17 mouse cellular contexts compared by ENCODE assay signal in the genomic region with DNA sequence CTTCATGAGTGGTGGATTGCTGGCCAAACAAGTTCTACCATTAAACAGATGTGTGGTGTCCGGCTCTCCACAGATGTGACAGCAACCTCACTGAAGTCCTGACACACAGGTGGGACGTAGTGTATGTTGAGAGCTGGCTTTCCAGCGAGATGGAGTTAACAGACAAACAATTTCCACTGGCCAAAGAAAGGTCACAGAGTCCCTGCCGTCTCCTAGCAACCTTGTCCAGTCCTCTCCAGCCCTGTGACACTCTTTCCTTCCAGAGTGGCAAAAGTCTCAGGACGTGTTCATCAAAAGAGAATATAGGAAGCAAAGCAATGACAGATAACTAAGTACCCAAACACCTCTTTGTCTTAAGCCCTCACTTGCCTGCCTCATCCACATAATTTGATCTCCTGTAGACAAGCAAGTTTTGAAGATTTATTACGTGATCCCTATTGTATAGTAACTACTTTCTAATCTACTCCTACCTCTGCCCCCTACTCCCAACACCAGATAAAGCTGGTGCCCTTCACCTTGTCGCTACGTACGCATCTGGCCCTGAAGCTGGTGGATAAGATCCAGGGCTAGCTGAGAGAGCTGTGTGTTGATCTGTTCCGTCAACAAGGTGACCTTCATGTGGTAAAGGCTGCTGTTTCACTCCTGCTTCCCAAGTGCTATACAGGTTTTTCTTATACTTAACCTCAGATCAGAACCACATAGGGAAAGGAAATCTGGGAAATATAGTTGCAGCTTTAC. TPM values are rescaled to one million over a fixed set of nuclear protein-coding genes. Genes with fewer than 3 reads are reported as not detected.
DNase-seq lines count a peak whose midpoint lies in the region; ATAC-seq lines count a peak whose summit lies in the region.
"Had no signal": no experiment of that assay in that cellular context is flagged by ENCODE, and none has a peak within 500 bp of the region (broad histone marks: within the 10 kb centered on the region; RNA-seq: fewer than 3 reads in every experiment).

No protein-coding gene starts in this region.

- H3K9ac ChIP-seq in heart, embryonic 15.5 days = no peak overlapping the region
- H3K9ac ChIP-seq in forebrain, embryonic 16.5 days (replicated peaks; ENCODE audit: low read depth, low read length) = no peak overlapping the region
- H3K9ac ChIP-seq: forebrain, embryonic 15.5 days; lung, embryonic 15.5 days; neural tube, embryonic 12.5 days had no signal

- ATAC-seq in heart, embryonic 15.5 days (replicated peaks; ENCODE audit: insufficient number of reproducible peaks, insufficient read depth, low FRiP score, low read depth) = no peak
- no peak for ATAC-seq in forebrain, embryonic 16.5 days
- ATAC-seq: forebrain, embryonic 15.5 days; midbrain, embryonic 16.5 days had no signal

- H3K4me3 ChIP-seq in heart, embryonic 15.5 days = no peak overlapping the region
- H3K4me3 ChIP-seq in forebrain, embryonic 16.5 days (replicated peaks; ENCODE audit: low read length) = no peak overlapping the region
- H3K4me3 ChIP-seq: forebrain, embryonic 15.5 days; left cerebral cortex, adult 2 months; lung, embryonic 15.5 days; neural tube, embryonic 12.5 days had no signal

- peaks cover 20% of the 10 kb centered on the region for H3K4me1 ChIP-seq in heart, embryonic 15.5 days (replicated peaks)
- H3K4me1 ChIP-seq in forebrain, embryonic 16.5 days (replicated peaks; ENCODE audit: control insufficient read depth, insufficient read depth, low read length) = peaks cover 13% of the 10 kb centered on the region

- intact Hi-C loops in heart, postnatal 25 days (cut with DNase I) = no loop called here
- intact Hi-C loops in left cerebral cortex, postnatal 25 days (cut with DNase I) = no loop called here

- H3K27ac ChIP-seq in heart, embryonic 15.5 days = peak overlapping the region; percentile 79
- H3K27ac ChIP-seq in forebrain, embryonic 16.5 days (ENCODE audit: low read length) = no peak overlapping the region
- H3K27ac ChIP-seq: forebrain, embryonic 15.5 days; left cerebral cortex, adult 2 months; lung, embryonic 15.5 days; neural tube, embryonic 12.5 days had no signal

- H3K4me2 ChIP-seq in heart, embryonic 15.5 days = peak overlapping the region; percentile 7; the same call in 1 of the 2 replicates
- no peak overlapping the region for H3K4me2 ChIP-seq in forebrain, embryonic 16.5 days (ENCODE audit: low read length)
- H3K4me2 ChIP-seq: forebrain, embryonic 15.5 days; lung, embryonic 15.5 days; neural tube, embryonic 12.5 days had no signal

- H3K27me3 ChIP-seq in heart, embryonic 15.5 days = no peaks in the 10 kb centered on the region
- H3K27me3 ChIP-seq in forebrain, embryonic 16.5 days (replicated peaks; ENCODE audit: control insufficient read depth, insufficient read depth, low read length) = no peaks in the 10 kb centered on the region
- H3K27me3 ChIP-seq: forebrain, embryonic 15.5 days; lung, embryonic 15.5 days; neural tube, embryonic 12.5 days had no signal

- WGBS in heart, embryonic 15.5 days = 40% methylated on average over 10 of the region's 10 CpGs
- WGBS in forebrain, embryonic 16.5 days = 84% methylated on average over 10 of the region's 10 CpGs

- H3K9me3 ChIP-seq in heart, embryonic 15.5 days (replicated peaks) = no peaks in the 10 kb centered on the region
- H3K9me3 ChIP-seq in forebrain, embryonic 16.5 days (ENCODE audit: control insufficient read depth, low read length) = no peaks in the 10 kb centered on the region
- H3K9me3 ChIP-seq: forebrain, embryonic 15.5 days; G1E; lung, embryonic 15.5 days; neural tube, embryonic 12.5 days had no signal

- peaks cover 3% of the 10 kb centered on the region; the same call in 1 of the 2 replicates for H3K36me3 ChIP-seq in heart, embryonic 15.5 days
- H3K36me3 ChIP-seq in forebrain, embryonic 16.5 days (ENCODE audit: control insufficient read depth, insufficient read depth) = no peaks in the 10 kb centered on the region

- peak; percentile 12 for DNase-seq in heart, adult 8-10 months (ENCODE audit: low spot score)
- no peak for DNase-seq in heart, postnatal 25 days (ENCODE audit: low spot score)
- DNase-seq in adrenal gland, postnatal 36 days = peak; percentile 23 to 34
- peak; percentile 46 for DNase-seq in kidney, postnatal 14 days
- DNase-seq in left cerebral cortex, postnatal 25 days (ENCODE audit: low spot score in 2 of 2) = no peak
- DNase-seq: cerebellum, adult 8-10 months; gastrocnemius, postnatal 14 days; retina, postnatal 1 day; thymus, postnatal 25 days had no signal

RNA-seq across cellular contexts. Expression of a gene that starts 2.9 kb away (rescaled TPM):
- 1,000 to 10,000 TPM; 2,608 to 2,760 (median 2,679) TPM for total RNA-seq in heart, adult 8-10 months (2022)
- total RNA-seq in heart, postnatal 25 days (2021) = 1,000 to 10,000 TPM; 2,502 to 2,645 TPM
- 1,000 to 10,000 TPM; 1,091 to 1,914 TPM for total RNA-seq in adrenal gland, postnatal 36 days (2021)
- polyA plus RNA-seq in heart, embryonic 15.5 days (2015; fragmentation: Nextera tagmentation; extraction: Ambion mirVana) = 912 and 1,036 TPM in 2 replicates
- polyA plus RNA-seq in forebrain, embryonic 16.5 days (2015; fragmentation: Nextera tagmentation; extraction: Ambion mirVana) = 482 and 491 TPM in 2 replicates
- 100 to 1,000 TPM; 546 TPM for total RNA-seq in left cerebral cortex, postnatal 25 days (2021)

RNA-seq across cellular contexts. Expression of a gene that starts 44.0 kb away (rescaled TPM):
- total RNA-seq in heart, adult 8-10 months (2022) = 10 to 100 TPM; 19.8 to 22.9 (median 21.7) TPM
- 10 to 100 TPM; 17.4 to 18.6 TPM for total RNA-seq in heart, postnatal 25 days (2021)
- total RNA-seq in adrenal gland, postnatal 36 days (2021) = 10 to 100 TPM; 32.0 to 36.9 TPM
- polyA plus RNA-seq in heart, embryonic 15.5 days (2015; fragmentation: Nextera tagmentation; extraction: Ambion mirVana) = 38.4 and 38.7 TPM in 2 replicates
- 12.1 and 12.9 TPM in 2 replicates for polyA plus RNA-seq in forebrain, embryonic 16.5 days (2015; fragmentation: Nextera tagmentation; extraction: Ambion mirVana)
- total RNA-seq in left cerebral cortex, postnatal 25 days (2021) = 10 to 100 TPM; 12.2 to 15.3 TPM

RNA-seq across cellular contexts. Expression of a gene that starts 44.2 kb away (rescaled TPM):
- 1 to 10 TPM; 4.3 to 7.4 (median 5.6) TPM for total RNA-seq in heart, adult 8-10 months (2022)
- 1 to 10 TPM; 8.0 to 8.2 TPM for total RNA-seq in heart, postnatal 25 days (2021)
- 10 to 100 TPM in 1 of 2 experiments, 1 to 10 TPM in 1; 8.2 to 10.3 TPM for total RNA-seq in adrenal gland, postnatal 36 days (2021)
- 12.8 TPM in 2 replicates for polyA plus RNA-seq in heart, embryonic 15.5 days (2015; fragmentation: Nextera tagmentation; extraction: Ambion mirVana)
- 21.8 and 23.9 TPM in 2 replicates for polyA plus RNA-seq in forebrain, embryonic 16.5 days (2015; fragmentation: Nextera tagmentation; extraction: Ambion mirVana)
- total RNA-seq in left cerebral cortex, postnatal 25 days (2021) = 10 to 100 TPM; 11.3 to 15.4 TPM

RNA-seq across cellular contexts. Expression of a gene that starts 54.3 kb away (rescaled TPM):
- 10 to 100 TPM; 36.7 to 45.0 (median 41.1) TPM for total RNA-seq in heart, adult 8-10 months (2022)
- total RNA-seq in heart, postnatal 25 days (2021) = 10 to 100 TPM; 40.1 to 45.7 TPM
- total RNA-seq in adrenal gland, postnatal 36 days (2021) = 100 to 1,000 TPM in 1 of 2 experiments, 10 to 100 TPM in 1; 95.1 to 105 TPM
- 154 and 159 TPM in 2 replicates for polyA plus RNA-seq in heart, embryonic 15.5 days (2015; fragmentation: Nextera tagmentation; extraction: Ambion mirVana)
- polyA plus RNA-seq in forebrain, embryonic 16.5 days (2015; fragmentation: Nextera tagmentation; extraction: Ambion mirVana) = 139 and 173 TPM in 2 replicates
- total RNA-seq in left cerebral cortex, postnatal 25 days (2021) = 10 to 100 TPM; 39.7 to 41.5 TPM

Comparison
In these comparisons a context has a peak if more than half of its experiments do, and no peak if none do; other contexts are left out.
1. DNase-seq: peak in heart, adult 8-10 months (single experiment), adrenal gland, postnatal 36 days (2 of 2) and kidney, postnatal 14 days (single experiment); none in heart, postnatal 25 days (single experiment) and left cerebral cortex, postnatal 25 days (0 of 2).